Mouse (Mus musculus): Measurements from ENCODE around the gene Dcaf10. TPM values are rescaled to one million over a fixed set of nuclear protein-coding genes. Genes with fewer than 3 reads are reported as not detected.

Gene Dcaf10
- polyA plus RNA-seq, 1 experiment from 2014 or later, result 14.1 TPM

GRCm38 (mm10) chr4:45420733-45421132, 78.8 kb downstream of the Dcaf10 start:
- Histone ChIP-seq H3K9me3 (ENCODE audit: control insufficient read depth, low read length) (no peaks in the 10 kb centered on the region), H3K36me3 (ENCODE audit: control insufficient read depth, insufficient read depth, low read length) (no peaks in the 10 kb centered on the region), H3K4me1 (ENCODE audit: control insufficient read depth, insufficient read depth, low read length) (peaks cover 5% of the 10 kb centered on the region; the same call in 1 of the 2 replicates), H3K27me3 (ENCODE audit: control insufficient read depth, insufficient read depth, low read length) (no peaks in the 10 kb centered on the region), H3K9ac (ENCODE audit: low read length) (no peak overlapping the region), H3K4me2 (ENCODE audit: low read depth) (no peak overlapping the region), H3K4me3 (ENCODE audit: low read depth, low read length) (no peak overlapping the region), H3K27ac (ENCODE audit: low read depth, low read length) (no peak overlapping the region)
- WGBS, result 60% methylated on average over 3 of the region's 3 CpGs
- no peak for DNase-seq (ENCODE audit: low spot score)
- no peak for ATAC-seq (ENCODE audit: insufficient read depth, low FRiP score, low TSS enrichment)

GRCm38 (mm10) chr4:45421519-45422260, 79.8 kb downstream of the Dcaf10 start:
- 79% methylated on average over 11 of the region's 11 CpGs for WGBS
- no peaks in the 10 kb centered on the region for H3K36me3 ChIP-seq (ENCODE audit: control insufficient read depth, insufficient read depth, low read length)
- H3K9ac ChIP-seq (ENCODE audit: low read length), result no peak overlapping the region
- no peak for ATAC-seq (ENCODE audit: insufficient read depth, low FRiP score, low TSS enrichment)
- H3K4me2 ChIP-seq (ENCODE audit: low read depth), result no peak overlapping the region
- H3K27ac ChIP-seq (ENCODE audit: low read depth, low read length), result no peak overlapping the region
- H3K27me3 ChIP-seq (ENCODE audit: control insufficient read depth, insufficient read depth, low read length), result no peaks in the 10 kb centered on the region
- peaks cover 5% of the 10 kb centered on the region; the same call in 1 of the 2 replicates for H3K4me1 ChIP-seq (ENCODE audit: control insufficient read depth, insufficient read depth, low read length)
- no peaks in the 10 kb centered on the region for H3K9me3 ChIP-seq (ENCODE audit: control insufficient read depth, low read length)
- DNase-seq (ENCODE audit: low spot score), result no peak
- no peak overlapping the region for H3K4me3 ChIP-seq (ENCODE audit: low read depth, low read length)

GRCm38 (mm10) chr4:45422640-45423039, 80.7 kb downstream of the Dcaf10 start:
- no peak overlapping the region for H3K27ac ChIP-seq (ENCODE audit: low read depth, low read length)
- ATAC-seq (ENCODE audit: insufficient read depth, low FRiP score, low TSS enrichment), result no peak
- WGBS, result 87% methylated on average over 10 of the region's 10 CpGs
- no peak overlapping the region for H3K9ac ChIP-seq (ENCODE audit: low read length)
- no peak overlapping the region for H3K4me3 ChIP-seq (ENCODE audit: low read depth, low read length)
- no peak overlapping the region for H3K4me2 ChIP-seq (ENCODE audit: low read depth)
- no peak for DNase-seq (ENCODE audit: low spot score)
- H3K36me3 ChIP-seq (ENCODE audit: control insufficient read depth, insufficient read depth, low read length), result no peaks in the 10 kb centered on the region
- H3K4me1 ChIP-seq (ENCODE audit: control insufficient read depth, insufficient read depth, low read length), result peaks cover 5% of the 10 kb centered on the region; the same call in 1 of the 2 replicates
- H3K9me3 ChIP-seq (ENCODE audit: control insufficient read depth, low read length), result no peaks in the 10 kb centered on the region
- H3K27me3 ChIP-seq (ENCODE audit: control insufficient read depth, insufficient read depth, low read length), result no peaks in the 10 kb centered on the region

DNA sequence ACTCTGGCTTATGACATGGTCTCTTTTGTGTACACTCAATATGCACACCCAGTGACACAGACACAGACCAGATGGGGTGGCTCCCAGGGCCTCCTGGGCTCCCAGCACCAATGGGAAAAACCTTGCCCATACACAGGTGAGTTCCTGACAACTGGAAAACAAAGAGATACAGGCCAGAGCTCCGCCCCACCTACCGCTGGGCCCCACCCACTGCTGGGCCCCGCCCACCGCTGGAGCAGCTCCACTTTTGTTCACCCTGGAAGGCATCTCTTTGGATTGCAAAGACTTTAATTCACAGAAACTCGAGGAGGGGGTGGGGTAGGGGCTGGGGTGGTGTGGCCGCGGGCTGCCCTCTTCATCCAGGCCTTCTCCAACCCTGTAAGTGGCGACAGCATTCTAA, 81.5 kb downstream of the Dcaf10 start:
- DNase-seq (ENCODE audit: low spot score) (no peak), ATAC-seq (ENCODE audit: insufficient read depth, low FRiP score, low TSS enrichment) (no peak)
- Histone ChIP-seq H3K27ac (ENCODE audit: low read depth, low read length) (no peak overlapping the region), H3K4me3 (ENCODE audit: low read depth, low read length) (no peak overlapping the region), H3K4me1 (ENCODE audit: control insufficient read depth, insufficient read depth, low read length) (peaks cover 5% of the 10 kb centered on the region; the same call in 1 of the 2 replicates), H3K4me2 (ENCODE audit: low read depth) (no peak overlapping the region), H3K9ac (ENCODE audit: low read length) (no peak overlapping the region), H3K9me3 (ENCODE audit: control insufficient read depth, low read length) (no peaks in the 10 kb centered on the region), H3K36me3 (ENCODE audit: control insufficient read depth, insufficient read depth, low read length) (no peaks in the 10 kb centered on the region), H3K27me3 (ENCODE audit: control insufficient read depth, insufficient read depth, low read length) (no peaks in the 10 kb centered on the region)
- WGBS, result 31% methylated on average over 8 of the region's 8 CpGs

GRCm38 (mm10) chr4:45426724-45427457, 85.0 kb downstream of the Dcaf10 start:
- no peak overlapping the region for H3K4me2 ChIP-seq (ENCODE audit: low read depth)
- no peaks in the 10 kb centered on the region for H3K27me3 ChIP-seq (ENCODE audit: control insufficient read depth, insufficient read depth, low read length)
- peaks cover 5% of the 10 kb centered on the region; the same call in 1 of the 2 replicates for H3K4me1 ChIP-seq (ENCODE audit: control insufficient read depth, insufficient read depth, low read length)
- H3K9me3 ChIP-seq (ENCODE audit: control insufficient read depth, low read length), result no peaks in the 10 kb centered on the region
- DNase-seq (ENCODE audit: low spot score), result peak; percentile 47
- H3K27ac ChIP-seq (ENCODE audit: low read depth, low read length), result no peak overlapping the region
- no peaks in the 10 kb centered on the region for H3K36me3 ChIP-seq (ENCODE audit: control insufficient read depth, insufficient read depth, low read length)
- ATAC-seq (ENCODE audit: insufficient read depth, low FRiP score, low TSS enrichment), result no peak
- no peak overlapping the region for H3K9ac ChIP-seq (ENCODE audit: low read length)
- no peak overlapping the region for H3K4me3 ChIP-seq (ENCODE audit: low read depth, low read length)
- 50% methylated on average over 13 of the region's 13 CpGs for WGBS

Small RNA genes within 50 kb of the gene (microRNA-seq; reads per million reads assigned to microRNA genes)
- not detected for gene Gm25692

Other genes with a start within 250 kb of the Dcaf10 start
- gene Tomm5, start 234.0 kb upstream of the Dcaf10 start, polyA plus RNA-seq (2014; fragmentation: Nextera tagmentation; extraction: Ambion mirVana), result 168 and 187 TPM in 2 replicates
- 2.9 and 3.4 TPM in 2 replicates for gene Frmpd1, start 157.2 kb upstream of the Dcaf10 start, polyA plus RNA-seq (2014; fragmentation: Nextera tagmentation; extraction: Ambion mirVana)
- 21.4 and 23.3 TPM in 2 replicates for gene Trmt10b, start 45.0 kb upstream of the Dcaf10 start, polyA plus RNA-seq (2014; fragmentation: Nextera tagmentation; extraction: Ambion mirVana)
- gene Exosc3, start 631 bp downstream of the Dcaf10 start, polyA plus RNA-seq (2014; fragmentation: Nextera tagmentation; extraction: Ambion mirVana), result 83.0 and 83.4 TPM in 2 replicates
- gene Slc25a51, start 66.7 kb downstream of the Dcaf10 start, polyA plus RNA-seq (2014; fragmentation: Nextera tagmentation; extraction: Ambion mirVana), result 72.7 and 82.2 TPM in 2 replicates
- gene Shb, start 190.4 kb downstream of the Dcaf10 start, polyA plus RNA-seq (2014; fragmentation: Nextera tagmentation; extraction: Ambion mirVana), result 6.1 and 7.5 TPM in 2 replicates